Mouse (Mus musculus) gastrocnemius, adult 2 months (tissue): ENCODE data around the gene Usf2. TPM values are rescaled to one million over a fixed set of nuclear protein-coding genes. Genes with fewer than 3 reads are reported as not detected.
"Not testable (repeated sequence)": the region's sequence is repeated elsewhere in the genome, so short reads cannot be mapped to it uniquely, and the experiment has no call there.

ENCODE experiments used
- DNase-seq: peaks from one replicate; pipeline ENCODE4 v3.0.0; 2022
- H3K27ac ChIP-seq: fragments of 200-600 bp; 2 replicates; pipeline ENCODE4 v1.8.1; 2022; ENCODE audit warnings: mild to moderate bottlenecking
- H3K4me3 ChIP-seq: fragments of 200-600 bp; 2 replicates; pipeline ENCODE4 v1.8.1; 2022; ENCODE audit warnings: mild to moderate bottlenecking, moderate library complexity
- CTCF ChIP-seq: fragments of 200-600 bp; IDR thresholded peaks from 2 replicates; pipeline ENCODE4 v1.8.1; 2022; ENCODE audit warnings: antibody characterized with exemption, mild to moderate bottlenecking, moderate library complexity
- intact Hi-C: fragments of 180-260 bp; cut with DNase I; formaldehyde crosslinking; loops from one replicate; pipeline ENCODE4 v1.15.1; 2025
- total RNA-seq, 2 experiments: library from RNA; stranded (reverse); gene quantifications; 2 replicates each; pipeline ENCODE4 v1.2.3; 2021

Usf2 gene
- total RNA-seq, 2 experiments from 2014 or later: 85.9 to 102 TPM

GRCm38 (mm10) chr7:30924071-30924470, 32.5 kb downstream of the Usf2 start:
- DNase-seq: no peak
- no peak for TF ChIP-seq CTCF
- intact Hi-C loops: no loop called here
- no peak overlapping the region for H3K4me3 ChIP-seq
- no peak overlapping the region for H3K27ac ChIP-seq

- H3K4me3 ChIP-seq: not testable (repeated sequence)
Measured at GRCm38 (mm10) chr7:30922490-30922889, 34.1 kb downstream of the Usf2 start.

GRCm38 (mm10) chr7:30920217-30920616, 36.4 kb downstream of the Usf2 start:
- intact Hi-C loops: no loop called here
- TF ChIP-seq CTCF: no peak
- no peak for DNase-seq

More at GRCm38 (mm10) chr7:30922490-30922889, 34.1 kb downstream of the Usf2 start:
- H3K27ac ChIP-seq, DNase-seq, intact Hi-C loops: not testable (repeated sequence)

GRCm38 (mm10) chr7:30917219-30917618, 39.4 kb downstream of the Usf2 start:
- no peak for TF ChIP-seq CTCF
- no peak for DNase-seq
- no peak overlapping the region for H3K4me3 ChIP-seq
- intact Hi-C loops: no loop called here
- H3K27ac ChIP-seq: no peak overlapping the region

More at GRCm38 (mm10) chr7:30920217-30920616, 36.4 kb downstream of the Usf2 start:
- H3K4me3 ChIP-seq: no peak overlapping the region
- H3K27ac ChIP-seq: no peak overlapping the region

GRCm38 (mm10) chr7:30916713-30917112, 39.9 kb downstream of the Usf2 start:
- H3K27ac ChIP-seq: no peak overlapping the region
- H3K4me3 ChIP-seq: no peak overlapping the region
- TF ChIP-seq CTCF: no peak
- DNase-seq: no peak
- intact Hi-C loops: no loop called here

- no peak for DNase-seq
- H3K4me3 ChIP-seq: peak within 1 kb of the TSS; percentile 4; the same call in 1 of the 2 replicates
- intact Hi-C loops: no loop called here
- H3K27ac ChIP-seq: no peak within 1 kb of the TSS
- no peak for TF ChIP-seq CTCF
Measured at GRCm38 (mm10) chr7:30914732-30915131, 41.9 kb downstream of the Usf2 start, which contains the start of gene Mag. Gene Mag (minus strand): TSS chr7:30914873.

GRCm38 (mm10) chr7:30909773-30910172, 46.8 kb downstream of the Usf2 start:
- Histone ChIP-seq H3K27ac (no peak overlapping the region), H3K4me3 (no peak overlapping the region)
- intact Hi-C loops: no loop called here
- TF ChIP-seq CTCF: no peak
- no peak for DNase-seq

GRCm38 (mm10) chr7:30908992-30909431, 47.6 kb downstream of the Usf2 start:
- intact Hi-C loops: no loop called here
- Histone ChIP-seq H3K27ac (no peak overlapping the region), H3K4me3 (peak overlapping the region; percentile 45)
- DNase-seq: no peak
- TF ChIP-seq CTCF: no peak

- no peak for DNase-seq
- Histone ChIP-seq H3K27ac (no peak overlapping the region), H3K4me3 (peak overlapping the region; percentile 45)
- no peak for TF ChIP-seq CTCF
- intact Hi-C loops: no loop called here
Measured at GRCm38 (mm10) chr7:30908277-30908991, 48.2 kb downstream of the Usf2 start.

GRCm38 (mm10) chr7:30904042-30904441, 52.6 kb downstream of the Usf2 start:
- H3K27ac ChIP-seq: no peak overlapping the region
- peak; percentile 45 for TF ChIP-seq CTCF
- no peak for DNase-seq
- H3K4me3 ChIP-seq: no peak overlapping the region
- intact Hi-C loops: no loop called here

Other genes starting within 250 kb of the Usf2 start
- under 1 TPM; 0.13 to 0.14 TPM for gene Atp4a, start 244.6 kb downstream of the Usf2 start, total RNA-seq
- gene Tmem147, start 227.3 kb downstream of the Usf2 start, total RNA-seq: 100 to 1,000 TPM; 232 to 255 TPM
- not detected for gene Gapdhs, start 213.1 kb downstream of the Usf2 start, total RNA-seq
- 1 to 10 TPM; 2.8 to 4.7 TPM for gene Sbsn, start 205.3 kb downstream of the Usf2 start, total RNA-seq
- gene Dmkn, start 193.0 kb downstream of the Usf2 start, total RNA-seq: 1 to 10 TPM in 1 of 2 experiments, under 1 TPM in 1; 0.98 to 1.2 TPM
- gene Krtdap, start 168.9 kb downstream of the Usf2 start, total RNA-seq: under 1 TPM in 1 of 2 experiments, not detected in 1; 0.78 TPM
- under 1 TPM in 1 of 2 experiments, not detected in 1; 0.14 TPM for gene Ffar2, start 133.0 kb downstream of the Usf2 start, total RNA-seq
- not detected for gene Ffar3, start 100.6 kb downstream of the Usf2 start, total RNA-seq
- gene Ffar1, start 95.2 kb downstream of the Usf2 start, total RNA-seq: not detected
- gene Cd22, start 76.5 kb downstream of the Usf2 start, total RNA-seq: under 1 TPM in 1 of 2 experiments, not detected in 1; 0.31 TPM
- gene Mag, start 41.9 kb downstream of the Usf2 start, total RNA-seq: under 1 TPM; 0.22 to 0.71 TPM
- gene Hamp2, start 32.1 kb downstream of the Usf2 start, total RNA-seq: not detected
- gene Hamp, start 12.8 kb downstream of the Usf2 start, total RNA-seq: not detected
- gene Lsr, start 16.7 kb upstream of the Usf2 start, total RNA-seq: under 1 TPM; 0.31 to 0.41 TPM
- gene Fam187b, start 17.0 kb upstream of the Usf2 start, total RNA-seq: not detected
- gene Fxyd5, start 85.7 kb upstream of the Usf2 start, total RNA-seq: 10 to 100 TPM in 1 of 2 experiments, 1 to 10 TPM in 1; 8.3 to 13.8 TPM
- gene Fxyd7, start 94.7 kb upstream of the Usf2 start, total RNA-seq: 1 to 10 TPM; 1.4 to 1.6 TPM
- 1,000 to 10,000 TPM in 1 of 2 experiments, 100 to 1,000 TPM in 1; 944 to 1,010 TPM for gene Fxyd1, start 100.4 kb upstream of the Usf2 start, total RNA-seq
- gene Lgi4, start 102.5 kb upstream of the Usf2 start, total RNA-seq: 1 to 10 TPM; 2.4 to 3.3 TPM
- gene Fxyd3, start 119.9 kb upstream of the Usf2 start, total RNA-seq: 1 to 10 TPM; 1.2 to 1.4 TPM
- 10 to 100 TPM; 14.0 to 15.9 TPM for gene Hpn, start 158.5 kb upstream of the Usf2 start, total RNA-seq
- 100 to 1,000 TPM; 748 to 815 TPM for gene Scn1b, start 170.2 kb upstream of the Usf2 start, total RNA-seq
- gene Gramd1a, start 199.1 kb upstream of the Usf2 start, total RNA-seq: 10 to 100 TPM; 47.2 to 61.7 TPM